31 mouse cellular contexts compared by ENCODE assay signal in genomic region chr7:144872420-144872819, GRCm38 (mm10). TPM values are rescaled to one million over a fixed set of nuclear protein-coding genes. Genes with fewer than 3 reads are reported as not detected.
DNase-seq lines count a peak whose midpoint lies in the region; ATAC-seq and TF ChIP-seq lines count a peak whose summit lies in the region.
"Had no signal": no experiment of that assay in that cellular context is flagged by ENCODE, and none has a peak within 500 bp of the region (broad histone marks: within the 10 kb centered on the region; RNA-seq: fewer than 3 reads in every experiment).

No protein-coding gene starts in this region.

- no peak for TF ChIP-seq EP300 in liver, postnatal 0 days (IDR thresholded peaks at IDR 0.05; ENCODE audit: low read depth)

- TF ChIP-seq CTCF in liver, postnatal 0 days (IDR thresholded peaks at IDR 0.05; ENCODE audit: low read depth): 0 out of 2 replicates have a peak, but pooled peaks have one; percentile 2

- 37% methylated on average over 4 of the region's 4 CpGs for WGBS in liver, postnatal 0 days (ENCODE audit: insufficient replicate concordance)
- WGBS in liver, embryonic 11.5 days: 53% methylated on average over 4 of the region's 4 CpGs
- WGBS in midbrain, embryonic 10.5 days: 66% methylated on average over 4 of the region's 4 CpGs
- WGBS in midbrain, embryonic 13.5 days: 65% methylated on average over 4 of the region's 4 CpGs

- no peak for DNase-seq in liver, postnatal 0 days
- DNase-seq in liver, embryonic 11.5 days (ENCODE audit: low spot score): no peak
- no peak for DNase-seq in midbrain, embryonic 10.5 days (ENCODE audit: low spot score)
- DNase-seq in adipocyte (ENCODE audit: low spot score): peak; percentile 43
- no peak for DNase-seq in layer of hippocampus, adult 9-10 months (ENCODE audit: low spot score)
- no peak for DNase-seq in gastrocnemius, adult 18-20 months (ENCODE audit: low spot score)
- DNase-seq: adrenal gland, adult 8-10 months; cerebellum, adult 2 months; cerebellum, postnatal 36 days; embryo, embryonic 11 days; gastrocnemius, postnatal 36 days; kidney, adult 9 months; kidney, postnatal 14 days; thymus, postnatal 25 days had no signal

- H3K4me2 ChIP-seq in liver, postnatal 0 days (ENCODE audit: low read depth, low read length): no peak overlapping the region
- no peak overlapping the region for H3K4me2 ChIP-seq in liver, embryonic 11.5 days
- H3K4me2 ChIP-seq in midbrain, embryonic 13.5 days (replicated peaks): no peak overlapping the region
- H3K4me2 ChIP-seq: embryonic facial prominence, embryonic 13.5 days; forebrain, embryonic 12.5 days; limb, embryonic 12.5 days; stomach, embryonic 15.5 days had no signal

- H3K9me3 ChIP-seq in liver, postnatal 0 days (ENCODE audit: low read length): no peaks in the 10 kb centered on the region
- no peaks in the 10 kb centered on the region for H3K9me3 ChIP-seq in liver, embryonic 11.5 days (ENCODE audit: control insufficient read depth, low read length)
- H3K9me3 ChIP-seq in midbrain, embryonic 10.5 days (replicated peaks): no peaks in the 10 kb centered on the region
- no peaks in the 10 kb centered on the region for H3K9me3 ChIP-seq in midbrain, embryonic 13.5 days
- H3K9me3 ChIP-seq: embryonic facial prominence, embryonic 13.5 days; forebrain, embryonic 12.5 days; limb, embryonic 12.5 days; stomach, embryonic 15.5 days had no signal

- no peaks in the 10 kb centered on the region for H3K36me3 ChIP-seq in liver, postnatal 0 days (replicated peaks; ENCODE audit: insufficient read depth, low read length)
- no peaks in the 10 kb centered on the region for H3K36me3 ChIP-seq in liver, embryonic 11.5 days (ENCODE audit: control insufficient read depth, insufficient read depth, low read length)
- no peaks in the 10 kb centered on the region for H3K36me3 ChIP-seq in midbrain, embryonic 10.5 days
- no peaks in the 10 kb centered on the region for H3K36me3 ChIP-seq in midbrain, embryonic 13.5 days
- H3K36me3 ChIP-seq: embryonic facial prominence, embryonic 13.5 days; forebrain, embryonic 12.5 days; limb, embryonic 12.5 days; stomach, embryonic 15.5 days had no signal

- no peaks in the 10 kb centered on the region for H3K4me1 ChIP-seq in liver, postnatal 0 days (ENCODE audit: insufficient read depth)
- H3K4me1 ChIP-seq in liver, embryonic 11.5 days (replicated peaks; ENCODE audit: control insufficient read depth, insufficient read depth, low read length): no peaks in the 10 kb centered on the region
- H3K4me1 ChIP-seq in midbrain, embryonic 10.5 days: peaks cover 14% of the 10 kb centered on the region
- H3K4me1 ChIP-seq in midbrain, embryonic 13.5 days (replicated peaks): 0 out of 2 replicates have a peak, but pooled peaks cover 6% of the 10 kb centered on the region
- H3K4me1 ChIP-seq: embryonic facial prominence, embryonic 13.5 days; limb, embryonic 12.5 days; stomach, embryonic 15.5 days had no signal

- no peak for ATAC-seq in liver, postnatal 0 days
- no peak for ATAC-seq in liver, embryonic 11.5 days (replicated peaks; ENCODE audit: low FRiP score)
- ATAC-seq in midbrain, embryonic 13.5 days: no peak
- ATAC-seq: hindbrain, postnatal 0 days; intestine, embryonic 16.5 days had no signal

- no peak overlapping the region for H3K27ac ChIP-seq in liver, postnatal 0 days (ENCODE audit: low read depth)
- no peak overlapping the region for H3K27ac ChIP-seq in liver, embryonic 11.5 days (ENCODE audit: low read depth, low read length)
- 0 out of 2 replicates have a peak overlapping the region, but pooled peaks have one; percentile 10 for H3K27ac ChIP-seq in midbrain, embryonic 10.5 days (replicated peaks)
- no peak overlapping the region for H3K27ac ChIP-seq in midbrain, embryonic 13.5 days
- H3K27ac ChIP-seq: embryonic facial prominence, embryonic 13.5 days; forebrain, embryonic 12.5 days; hindbrain, postnatal 0 days; limb, embryonic 12.5 days; stomach, embryonic 15.5 days had no signal

- H3K27me3 ChIP-seq in liver, postnatal 0 days (ENCODE audit: insufficient read depth, low read length): 0 out of 2 replicates have a peak, but pooled peaks cover under 1% of the 10 kb centered on the region
- H3K27me3 ChIP-seq in liver, embryonic 11.5 days (replicated peaks; ENCODE audit: control insufficient read depth, insufficient read depth, low read length): peaks cover 2% of the 10 kb centered on the region
- H3K27me3 ChIP-seq in midbrain, embryonic 10.5 days (ENCODE audit: low read depth, poor library complexity, severe bottlenecking): peaks cover 49% of the 10 kb centered on the region
- H3K27me3 ChIP-seq in midbrain, embryonic 13.5 days: 0 out of 2 replicates have a peak, but pooled peaks cover 2% of the 10 kb centered on the region
- H3K27me3 ChIP-seq: stomach, embryonic 15.5 days had no signal

- no peak overlapping the region for H3K4me3 ChIP-seq in liver, postnatal 0 days (ENCODE audit: low read depth, low read length)
- no peak overlapping the region for H3K4me3 ChIP-seq in liver, embryonic 11.5 days (ENCODE audit: low read depth, low read length)
- H3K4me3 ChIP-seq in midbrain, embryonic 10.5 days: no peak overlapping the region
- no peak overlapping the region for H3K4me3 ChIP-seq in midbrain, embryonic 13.5 days (replicated peaks)
- H3K4me3 ChIP-seq: embryonic facial prominence, embryonic 13.5 days; erythroblast, embryonic 14.5 days; forebrain, embryonic 12.5 days; limb, embryonic 12.5 days; stomach, embryonic 15.5 days had no signal

- no peak overlapping the region for H3K9ac ChIP-seq in liver, postnatal 0 days (replicated peaks)
- no peak overlapping the region for H3K9ac ChIP-seq in liver, embryonic 11.5 days (ENCODE audit: low read depth, low read length)
- H3K9ac ChIP-seq in midbrain, embryonic 13.5 days (replicated peaks): no peak overlapping the region
- H3K9ac ChIP-seq: embryonic facial prominence, embryonic 13.5 days; forebrain, embryonic 12.5 days; limb, embryonic 12.5 days; stomach, embryonic 15.5 days had no signal

RNA-seq across cellular contexts. Expression of gene Fgf15, which starts 23.9 kb away (rescaled TPM):
- polyA plus RNA-seq in liver, postnatal 0 days (2015; fragmentation: Nextera tagmentation; extraction: Ambion mirVana): not detected in 2 replicates
- polyA plus RNA-seq in liver, embryonic 11.5 days (2014; fragmentation: Nextera tagmentation; extraction: Ambion mirVana): 0.12 and 0.43 TPM in 2 replicates
- polyA plus RNA-seq in midbrain, embryonic 10.5 days (2016; fragmentation: Nextera tagmentation; extraction: Ambion mirVana): 96.3 and 110 TPM in 2 replicates
- polyA plus RNA-seq in midbrain, embryonic 13.5 days (2015; fragmentation: Nextera tagmentation; extraction: Ambion mirVana): 61.2 and 66.9 TPM in 2 replicates
- not detected for total RNA-seq in gastrocnemius, adult 18-20 months (2021)
- total RNA-seq: gastrocnemius, postnatal 36 days; heart, adult 8-10 months; hematopoietic stem cell, adult 5-6 weeks; layer of hippocampus, adult 18-20 months; layer of hippocampus, postnatal 25 days; left cerebral cortex, postnatal 10 days had no signal
- polyA plus RNA-seq: cerebellum, adult 2 months; erythroblast, embryonic 14.5 days; heart, postnatal 0 days; liver, embryonic 16.5 days had no signal

RNA-seq across cellular contexts. Expression of gene Fgf4, which starts 25.3 kb away (rescaled TPM):
- not detected in 2 replicates for polyA plus RNA-seq in liver, postnatal 0 days (2015; fragmentation: Nextera tagmentation; extraction: Ambion mirVana)
- polyA plus RNA-seq in liver, embryonic 11.5 days (2014; fragmentation: Nextera tagmentation; extraction: Ambion mirVana): not detected in 2 replicates
- polyA plus RNA-seq in midbrain, embryonic 10.5 days (2016; fragmentation: Nextera tagmentation; extraction: Ambion mirVana): 0.07 TPM in 1 of 2 replicates, not detected in the other
- polyA plus RNA-seq in midbrain, embryonic 13.5 days (2015; fragmentation: Nextera tagmentation; extraction: Ambion mirVana): not detected in 2 replicates
- not detected for total RNA-seq in gastrocnemius, adult 18-20 months (2021)
- total RNA-seq: adrenal gland, adult 8-10 months; heart, adult 8-10 months; hematopoietic stem cell, adult 5-6 weeks; hindbrain, postnatal 0 days; layer of hippocampus, adult 18-20 months; layer of hippocampus, postnatal 25 days; left cerebral cortex, postnatal 10 days; midbrain, postnatal 0 days had no signal
- polyA plus RNA-seq: cerebellum, adult 2 months; erythroblast, embryonic 14.5 days; forebrain, embryonic 12.5 days; heart, postnatal 0 days; hindbrain, postnatal 0 days; intestine, embryonic 16.5 days; liver, embryonic 16.5 days; midbrain, postnatal 0 days; neural tube, embryonic 14.5 days; stomach, embryonic 15.5 days had no signal

RNA-seq across cellular contexts. Expression of gene Fgf3, which starts 34.5 kb away (rescaled TPM):
- not detected in 2 replicates for polyA plus RNA-seq in liver, postnatal 0 days (2015; fragmentation: Nextera tagmentation; extraction: Ambion mirVana)
- 0.21 and 0.35 TPM in 2 replicates for polyA plus RNA-seq in liver, embryonic 11.5 days (2014; fragmentation: Nextera tagmentation; extraction: Ambion mirVana)
- 2.9 TPM in 2 replicates for polyA plus RNA-seq in midbrain, embryonic 10.5 days (2016; fragmentation: Nextera tagmentation; extraction: Ambion mirVana)
- polyA plus RNA-seq in midbrain, embryonic 13.5 days (2015; fragmentation: Nextera tagmentation; extraction: Ambion mirVana): 5.9 and 7.6 TPM in 2 replicates
- total RNA-seq in gastrocnemius, adult 18-20 months (2021): not detected
- total RNA-seq: gastrocnemius, postnatal 36 days; heart, adult 8-10 months; layer of hippocampus, adult 18-20 months; layer of hippocampus, postnatal 25 days had no signal
- polyA plus RNA-seq: heart, postnatal 0 days; intestine, embryonic 16.5 days; limb, embryonic 12.5 days; stomach, embryonic 15.5 days had no signal

RNA-seq across cellular contexts. Expression of gene LTO1, which starts 42.5 kb away (rescaled TPM):
- polyA plus RNA-seq in liver, postnatal 0 days (2015; fragmentation: Nextera tagmentation; extraction: Ambion mirVana): 6.3 and 7.0 TPM in 2 replicates
- 16.2 and 20.9 TPM in 2 replicates for polyA plus RNA-seq in liver, embryonic 11.5 days (2014; fragmentation: Nextera tagmentation; extraction: Ambion mirVana)
- polyA plus RNA-seq in midbrain, embryonic 10.5 days (2016; fragmentation: Nextera tagmentation; extraction: Ambion mirVana): 30.7 and 34.4 TPM in 2 replicates
- 36.4 and 37.8 TPM in 2 replicates for polyA plus RNA-seq in midbrain, embryonic 13.5 days (2015; fragmentation: Nextera tagmentation; extraction: Ambion mirVana)
- 10 to 100 TPM in 1 of 2 experiments, 1 to 10 TPM in 1; 8.0 to 10.2 TPM for total RNA-seq in gastrocnemius, adult 18-20 months (2021)

Comparison
In these comparisons a context has a peak if more than half of its experiments do, and no peak if none do; other contexts are left out.
1. RNA of gene Fgf15, which starts 23.9 kb away (polyA plus RNA-seq): 96.3 to 110 TPM in midbrain, embryonic 10.5 days and 61.2 to 66.9 TPM in midbrain, embryonic 13.5 days; 0.12 to 0.43 TPM in liver, embryonic 11.5 days and not detected in liver, postnatal 0 days; every median in the first group is over 10 times any median in the second.